Mouse (Mus musculus): Measurements from ENCODE around the gene Thumpd3. TPM values are rescaled to one million over a fixed set of nuclear protein-coding genes. Genes with fewer than 3 reads are reported as not detected.
A peak's percentile ranks its signal among the peaks of the same experiment; 100 is the strongest.

Gene Thumpd3
- total and polyA plus RNA-seq, 3 experiments = 74.8 to 158 (median 89.1) TPM

DNA sequence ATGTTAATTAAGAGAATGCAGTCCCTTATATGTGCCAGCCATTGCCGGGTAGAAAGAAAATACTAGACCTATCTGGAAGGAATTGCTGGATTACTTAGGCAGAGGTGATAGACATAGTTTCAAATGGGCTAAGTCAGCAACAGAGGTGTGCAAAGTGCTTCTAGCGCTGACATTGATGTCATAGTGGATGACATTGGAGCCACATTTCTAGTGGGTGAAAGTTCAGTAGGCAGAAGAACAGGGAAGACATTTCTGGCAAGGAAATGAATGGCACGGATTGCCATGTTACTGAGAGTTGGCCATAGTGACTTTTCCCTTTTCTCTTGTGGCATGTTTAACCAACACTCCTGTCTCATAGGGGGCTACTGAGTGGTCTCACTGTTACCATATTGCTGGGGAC, 19.2 kb downstream of the Thumpd3 start:
- H3K27me3 ChIP-seq (ENCODE audit: control insufficient read depth in 1 of 2, insufficient read depth in 2 of 2, low read length in 2 of 2) = no peaks in the 10 kb centered on the region
- no peak overlapping the region for H3K9ac ChIP-seq (ENCODE audit: control insufficient read depth, low read depth, low read length, poor library complexity, severe bottlenecking)
- H3K79me2 ChIP-seq (ENCODE audit: control insufficient read depth, insufficient read depth, low read length, poor library complexity) = peaks cover 9% of the 10 kb centered on the region
- TF ChIP-seq MYC (IDR thresholded peaks at IDR 0.05; ENCODE audit: low read depth, low read length) (no peak), RAD21 (IDR thresholded peaks at IDR 0.05; ENCODE audit: low read depth, low read length) (no peak), MXI1 (IDR thresholded peaks at IDR 0.05; ENCODE audit: low read depth, low read length) (no peak), GABPA (IDR thresholded peaks at IDR 0.05; ENCODE audit: low read depth, low read length) (no peak), ZC3H11A (IDR thresholded peaks at IDR 0.05; ENCODE audit: low read depth, low read length) (no peak), BHLHE40 (IDR thresholded peaks at IDR 0.05; ENCODE audit: borderline replicate concordance, low read depth, low read length) (no peak), ZKSCAN1 (IDR thresholded peaks at IDR 0.05; ENCODE audit: low read depth, low read length) (no peak), MAFK (IDR thresholded peaks at IDR 0.05; ENCODE audit: borderline replicate concordance, low read depth, low read length) (no peak), UBTF (IDR thresholded peaks at IDR 0.05; ENCODE audit: borderline replicate concordance, insufficient read depth, low read depth, low read length) (no peak), MYB (IDR thresholded peaks at IDR 0.05; ENCODE audit: low read depth, low read length) (no peak), ETS1 (IDR thresholded peaks at IDR 0.05; ENCODE audit: low read depth, low read length) (no peak)
- no peak overlapping the region for H3K4me3 ChIP-seq (ENCODE audit: control insufficient read depth in 1 of 2, insufficient read depth in 1 of 2, low read depth in 2 of 2, low read length in 2 of 2)
- no peak overlapping the region for H3K27ac ChIP-seq (ENCODE audit: control insufficient read depth, low read depth, low read length)
- no peaks in the 10 kb centered on the region for H3K9me3 ChIP-seq (replicated peaks; ENCODE audit: insufficient read depth, low read length)
- no peak for DNase-seq (ENCODE audit: low read depth, low spot score)
- peaks cover 22 to 76% of the 10 kb centered on the region in 2 experiments for H3K36me3 ChIP-seq (ENCODE audit: control insufficient read depth in 1 of 2, insufficient read depth in 2 of 2, low read length in 2 of 2)
- peaks cover 4 to 8% of the 10 kb centered on the region in 2 experiments for H3K4me1 ChIP-seq (ENCODE audit: control insufficient read depth in 1 of 2, insufficient read depth in 2 of 2, low read length in 2 of 2)

DNA sequence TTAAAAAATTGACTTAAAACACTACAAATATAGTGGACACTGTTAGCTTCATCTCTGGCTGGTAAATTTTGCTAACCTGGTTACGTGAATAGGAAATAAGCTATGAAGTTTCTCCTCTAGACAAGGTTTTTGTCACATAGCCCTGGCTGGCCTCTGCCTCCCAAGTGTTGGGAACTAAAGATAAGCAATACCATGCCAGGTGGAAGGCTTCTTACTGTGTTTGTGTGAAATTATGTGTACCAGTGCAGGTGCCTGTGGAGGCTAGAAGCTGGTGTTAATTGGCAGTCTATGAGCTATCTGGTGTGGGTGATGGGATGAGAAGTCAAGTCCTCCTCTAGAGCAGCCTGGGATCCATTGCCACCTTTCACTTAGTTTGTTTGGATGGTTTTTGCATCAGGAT, 23.1 kb downstream of the Thumpd3 start:
- Histone ChIP-seq H3K79me2 (ENCODE audit: control insufficient read depth, insufficient read depth, low read length, poor library complexity) (peaks cover 37% of the 10 kb centered on the region), H3K27ac (ENCODE audit: control insufficient read depth, low read depth, low read length) (peak overlapping the region; percentile 32), H3K9ac (ENCODE audit: control insufficient read depth, low read depth, low read length, poor library complexity, severe bottlenecking) (no peak overlapping the region), H3K27me3 (ENCODE audit: control insufficient read depth in 1 of 2, insufficient read depth in 2 of 2, low read length in 2 of 2) (no peaks in the 10 kb centered on the region), H3K4me1 (ENCODE audit: control insufficient read depth in 1 of 2, insufficient read depth in 2 of 2, low read length in 2 of 2) (peaks cover 4 to 12% of the 10 kb centered on the region in 2 experiments; a peak in 3 of 4 replicates), H3K9me3 (replicated peaks; ENCODE audit: insufficient read depth, low read length) (no peaks in the 10 kb centered on the region), H3K4me3 (ENCODE audit: control insufficient read depth in 1 of 2, insufficient read depth in 1 of 2, low read depth in 2 of 2, low read length in 2 of 2) (no peak overlapping the region), H3K36me3 (ENCODE audit: control insufficient read depth in 1 of 2, insufficient read depth in 2 of 2, low read length in 2 of 2) (peaks cover 44 to 55% of the 10 kb centered on the region in 2 experiments)
- TF ChIP-seq HCFC1 (IDR thresholded peaks at IDR 0.05; ENCODE audit: low read depth, low read length) (no peak), NRF1 (IDR thresholded peaks at IDR 0.05; ENCODE audit: insufficient read depth, low read depth, low read length, poor library complexity, severe bottlenecking) (no peak), POLR2AphosphoS2 (IDR thresholded peaks at IDR 0.05; ENCODE audit: low read length) (peak; percentile 57), UBTF (IDR thresholded peaks at IDR 0.05; ENCODE audit: borderline replicate concordance, insufficient read depth, low read depth, low read length) (no peak), NELFE (IDR thresholded peaks at IDR 0.05; ENCODE audit: low read depth, low read length) (no peak), MEF2A (IDR thresholded peaks at IDR 0.05; ENCODE audit: extremely low read depth, insufficient replicate concordance, low read depth, low read length, poor library complexity, severe bottlenecking) (no peak), ETS1 (IDR thresholded peaks at IDR 0.05; ENCODE audit: low read depth, low read length) (no peak), MAX (IDR thresholded peaks at IDR 0.05; ENCODE audit: low read length) (no peak), ZKSCAN1 (IDR thresholded peaks at IDR 0.05; ENCODE audit: low read depth, low read length) (no peak), ZMIZ1 (IDR thresholded peaks at IDR 0.05; ENCODE audit: low read depth, low read length) (peak; percentile 63; the same call in 1 of the 2 replicates), RCOR1 (IDR thresholded peaks at IDR 0.05; ENCODE audit: low read depth, low read length) (no peak), MYB (IDR thresholded peaks at IDR 0.05; ENCODE audit: low read depth, low read length) (no peak), CHD2 (IDR thresholded peaks at IDR 0.05; ENCODE audit: low read length) (no peak), TCF12 (IDR thresholded peaks at IDR 0.05; ENCODE audit: low read depth, low read length) (no peak), POLR2A (IDR thresholded peaks at IDR 0.05; ENCODE audit: control insufficient read depth in 1 of 2, insufficient read depth in 1 of 2, low read depth in 1 of 2, low read length in 2 of 2, poor library complexity in 1 of 2) (peak in 1 of 2 experiments; percentile 43; a peak in 1 of 4 replicates), E2F4 (IDR thresholded peaks at IDR 0.05; ENCODE audit: borderline replicate concordance, low read depth, low read length) (no peak)
- no peak for DNase-seq (ENCODE audit: low read depth, low spot score)
